Mouse (Mus musculus) thymus, adult 2 months (tissue): ENCODE results near the gene Shh.

Experiments
- CTCF ChIP-seq: fragments of 200-500 bp; IDR thresholded peaks from 2 replicates; pipeline ENCODE4 v1.5.1; 2012; ENCODE audit warnings: mild to moderate bottlenecking, control low read depth, low read length, moderate library complexity, borderline replicate concordance; ENCODE audit not compliant: control insufficient read depth, poor library complexity, insufficient read depth; ENCODE audit errors: extremely low read depth
- POLR2A ChIP-seq: fragments of 200-500 bp; IDR thresholded peaks from 2 replicates; pipeline ENCODE4 v1.6.1; 2012; ENCODE audit warnings: mild to moderate bottlenecking, low read length, control low read depth, moderate library complexity; ENCODE audit not compliant: control insufficient read depth, poor library complexity, insufficient read depth; ENCODE audit errors: extremely low read depth

DNA sequence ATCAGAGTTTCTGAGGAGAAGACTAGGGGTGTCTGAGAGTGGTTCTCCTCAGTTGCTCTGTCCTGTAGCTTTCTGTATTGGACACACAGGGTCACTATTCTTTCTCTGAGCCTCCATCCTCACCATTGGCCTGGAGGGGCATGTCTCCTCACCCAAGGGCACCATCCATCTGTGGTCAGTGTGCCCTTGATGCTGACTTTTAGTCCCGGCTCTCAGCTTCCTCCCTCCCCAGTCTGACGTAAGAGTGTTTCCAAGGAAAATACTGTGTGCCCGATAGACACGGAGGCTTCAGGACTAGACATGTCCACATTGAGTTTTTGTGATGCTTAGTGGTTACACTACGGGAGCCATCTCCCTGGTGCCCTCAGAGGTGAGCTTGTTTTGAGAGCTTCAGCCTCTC is 6.5 kb upstream of the Shh start:
- no peak for TF ChIP-seq POLR2A
- TF ChIP-seq CTCF = no peak
